Comparison of ENCODE assay signal across 9 mouse cellular contexts in the genomic region with DNA sequence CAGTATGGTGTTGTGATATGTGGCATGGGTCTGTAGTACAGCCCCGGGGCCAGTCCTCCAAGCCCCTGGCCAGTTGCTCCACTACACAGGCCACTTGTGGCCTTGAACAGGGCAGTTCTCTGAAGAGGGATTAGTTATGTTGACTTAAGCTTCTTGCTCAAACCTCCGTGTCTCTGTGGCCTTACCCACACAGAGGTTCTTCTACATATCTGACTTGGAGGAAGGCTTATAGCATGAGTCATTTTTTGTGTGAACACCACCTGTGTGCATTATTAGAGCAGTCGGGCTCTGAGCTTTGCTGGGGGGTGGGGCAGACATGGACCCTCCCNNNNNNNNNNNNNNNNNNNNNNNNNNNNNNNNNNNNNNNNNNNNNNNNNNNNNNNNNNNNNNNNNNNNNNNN. TPM values are rescaled to one million over a fixed set of nuclear protein-coding genes. Genes with fewer than 3 reads are reported as not detected.
DNase-seq lines count a peak whose midpoint lies in the region; ATAC-seq and TF ChIP-seq lines count a peak whose summit lies in the region.
"Had no signal": no experiment of that assay in that cellular context is flagged by ENCODE, and none has a peak within 500 bp of the region (broad histone marks: within the 10 kb centered on the region; RNA-seq: fewer than 3 reads in every experiment).

No protein-coding gene starts in this region.

- POLR2A ChIA-PET in Patski (lab: Charles Lee): interaction anchor here (1.4 kb wide), 1 partner anchor 30 kb away, joined by 4 read pairs; no protein-coding TSS in a partner anchor

- H3K27me3 ChIP-seq in heart, postnatal 0 days (ENCODE audit: control insufficient read depth, insufficient read depth, low read length): no peaks in the 10 kb centered on the region
- no peaks in the 10 kb centered on the region for H3K27me3 ChIP-seq in Patski
- no peaks in the 10 kb centered on the region for H3K27me3 ChIP-seq in intestine, postnatal 0 days (replicated peaks; ENCODE audit: control insufficient read depth, insufficient read depth, low read length)

- H3K9ac ChIP-seq in heart, postnatal 0 days (replicated peaks; ENCODE audit: low read depth, low read length): no peak overlapping the region
- no peak overlapping the region for H3K9ac ChIP-seq in intestine, postnatal 0 days (ENCODE audit: low read depth, low read length)

- H3K9me3 ChIP-seq in heart, postnatal 0 days (replicated peaks; ENCODE audit: control insufficient read depth, low read length): no peaks in the 10 kb centered on the region
- H3K9me3 ChIP-seq in intestine, postnatal 0 days (ENCODE audit: control insufficient read depth): no peaks in the 10 kb centered on the region
- H3K9me3 ChIP-seq: limb, embryonic 10.5 days had no signal

- peak overlapping the region; percentile 19; the same call in 1 of the 2 replicates for H3K4me2 ChIP-seq in heart, postnatal 0 days (ENCODE audit: low read depth, low read length)
- H3K4me2 ChIP-seq in intestine, postnatal 0 days (replicated peaks; ENCODE audit: low read depth): peak overlapping the region; percentile 56

- no peak overlapping the region for H3K4me3 ChIP-seq in heart, postnatal 0 days (ENCODE audit: low read depth, low read length)
- no peak overlapping the region for H3K4me3 ChIP-seq in intestine, postnatal 0 days (ENCODE audit: low read depth, low read length)
- peak overlapping the region; percentile 27 for H3K4me3 ChIP-seq in macrophage (ENCODE audit: inconsistent target)
- H3K4me3 ChIP-seq: limb, embryonic 10.5 days had no signal

- 56% methylated on average over 3 of the region's 3 CpGs for WGBS in heart, postnatal 0 days
- WGBS in intestine, postnatal 0 days: 27% methylated on average over 3 of the region's 3 CpGs
- 53% methylated on average over 3 of the region's 3 CpGs for WGBS in macrophage (ENCODE audit: missing documents)

- TF ChIP-seq EP300 in heart, postnatal 0 days (IDR thresholded peaks at IDR 0.05; ENCODE audit: low read depth): no peak

- intact Hi-C loops in heart, postnatal 36 days (cut with DNase I): loop anchor here (5.0 kb wide), 2 partner anchors 37 to 38 kb away; no protein-coding TSS in a partner anchor

- peaks cover 34% of the 10 kb centered on the region for H3K79me2 ChIP-seq in macrophage (ENCODE audit: inconsistent target)

- H3K4me1 ChIP-seq in heart, postnatal 0 days (ENCODE audit: control insufficient read depth, insufficient read depth): peaks cover 13% of the 10 kb centered on the region; the same call in 1 of the 2 replicates
- H3K4me1 ChIP-seq in intestine, postnatal 0 days (replicated peaks; ENCODE audit: control insufficient read depth, insufficient read depth, low read length): 0 out of 2 replicates have a peak, but pooled peaks cover 4% of the 10 kb centered on the region

- in situ Hi-C loops in Patski (cut with MboI; ENCODE audit: low pct_unique_long_range_greater_than_20kb): no loop called here

- no peak for ATAC-seq in heart, postnatal 0 days (ENCODE audit: insufficient read depth, low read depth)
- peak; percentile 67 for ATAC-seq in Patski
- peak; percentile 54 for ATAC-seq in intestine, postnatal 0 days

- DNase-seq in heart, postnatal 0 days (ENCODE audit: low spot score): no peak
- DNase-seq in heart, postnatal 36 days: no peak
- DNase-seq in Patski (ENCODE audit: low read depth, low spot score): no peak
- no peak for DNase-seq in adrenal gland, postnatal 14 days
- DNase-seq in urinary bladder, adult 2 months (ENCODE audit: low spot score): no peak
- DNase-seq in retina, embryonic 14.5 days (ENCODE audit: low spot score): no peak

- peak overlapping the region; percentile 59 for H3K27ac ChIP-seq in heart, postnatal 0 days (ENCODE audit: low read depth)
- peak overlapping the region; percentile 54; the same call in 1 of the 2 replicates for H3K27ac ChIP-seq in intestine, postnatal 0 days (ENCODE audit: low read depth, low read length)
- peak overlapping the region; percentile 84 for H3K27ac ChIP-seq in macrophage
- H3K27ac ChIP-seq: limb, embryonic 10.5 days had no signal

- CTCF ChIA-PET in Patski (lab: Charles Lee): interaction anchor here (1.6 kb wide), 1 partner anchor 43 kb away, joined by 4 read pairs; no protein-coding TSS in a partner anchor

- peaks cover 45% of the 10 kb centered on the region for H3K36me3 ChIP-seq in heart, postnatal 0 days (replicated peaks; ENCODE audit: control insufficient read depth, insufficient read depth, low read length)
- H3K36me3 ChIP-seq in intestine, postnatal 0 days (ENCODE audit: control insufficient read depth, insufficient read depth): peaks cover 23% of the 10 kb centered on the region
- peaks cover 27% of the 10 kb centered on the region; the same call in 1 of the 2 replicates for H3K36me3 ChIP-seq in macrophage (ENCODE audit: inconsistent target)

- no peak for TF ChIP-seq CTCF in heart, postnatal 0 days (IDR thresholded peaks at IDR 0.05; ENCODE audit: low read depth)
- TF ChIP-seq CTCF in Patski (IDR thresholded peaks at IDR 0.05): no peak
- TF ChIP-seq CTCF in intestine, postnatal 0 days (IDR thresholded peaks at IDR 0.05; ENCODE audit: low read depth): no peak

RNA-seq across cellular contexts. Expression of gene Anp32a, which starts 33.2 kb away (rescaled TPM):
- 20.8 and 28.8 TPM in 2 replicates for total RNA-seq in heart, postnatal 0 days (2014; rRNA removed; ENCODE audit: low replicate concordance)
- polyA plus RNA-seq in heart, postnatal 0 days (2015; fragmentation: Nextera tagmentation; extraction: Ambion mirVana): 127 and 132 TPM in 2 replicates
- 100 to 1,000 TPM; 206 to 209 TPM for total RNA-seq in heart, postnatal 36 days (2021)
- polyA plus RNA-seq in Patski (2021) (231 TPM), macrophage (2018) (295 to 1,273 TPM (median 320 TPM) in 3 replicates)
- polyA plus RNA-seq in intestine, postnatal 0 days (2015; fragmentation: Nextera tagmentation; extraction: Ambion mirVana): 53.6 and 57.4 TPM in 2 replicates
- total RNA-seq in macrophage (2018; cell fraction: chromatin; rRNA removed): 100 to 1,000 TPM in 7 of 26 experiments, 10 to 100 TPM in 19; 35.5 to 197 (median 81.7) TPM
- 100 to 1,000 TPM; 236 to 442 (median 300) TPM for total RNA-seq in macrophage (2018; cell fraction: cytosol; rRNA removed)
- total RNA-seq in macrophage (2018; cell fraction: nucleus; rRNA removed): 100 to 1,000 TPM in 22 of 26 experiments, 10 to 100 TPM in 4; 85.4 to 297 (median 142) TPM
- 379 and 408 TPM in 2 replicates for total RNA-seq in adrenal gland, postnatal 14 days (2021)
- 171 and 244 TPM in 2 replicates for polyA plus RNA-seq in urinary bladder, adult 2 months (2012; rRNA removed)
